Mouse (Mus musculus) thymus, postnatal 4 days (tissue): ENCODE results near the gene Man2b1.
A peak's percentile ranks its signal among the peaks of the same experiment; 100 is the strongest.

Source experiments
- DNase-seq: peaks from one replicate; pipeline ENCODE4 v3.0.0; 2021

Gene Man2b1

GRCm38 (mm10) chr8:85083108-85083813, at the start of gene Man2b1:
TSS of gene Man2b1 (plus strand) at chr8:85083270.
- DNase-seq, result peak; percentile 88

DNA sequence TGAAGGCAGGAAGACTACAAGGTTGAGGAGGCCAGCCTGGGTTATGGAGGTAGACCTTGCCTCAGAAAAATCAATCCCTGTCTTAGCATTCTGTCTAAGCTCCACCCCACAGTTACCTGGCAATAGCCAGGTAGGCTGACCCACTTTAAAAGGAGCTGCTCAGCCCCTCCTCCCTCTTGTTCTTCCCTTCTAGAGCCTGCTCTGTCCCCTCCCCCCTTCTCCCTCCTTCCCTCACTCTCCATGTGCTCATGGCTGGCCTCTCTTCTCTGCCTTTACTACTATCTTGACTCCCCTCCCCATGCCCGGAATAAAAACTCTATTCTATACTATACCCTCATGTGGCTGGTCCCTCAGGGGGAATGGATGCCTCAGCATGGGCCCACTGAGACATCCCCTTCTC, 49.2 kb upstream of the Man2b1 start:
- no peak for DNase-seq

DNA sequence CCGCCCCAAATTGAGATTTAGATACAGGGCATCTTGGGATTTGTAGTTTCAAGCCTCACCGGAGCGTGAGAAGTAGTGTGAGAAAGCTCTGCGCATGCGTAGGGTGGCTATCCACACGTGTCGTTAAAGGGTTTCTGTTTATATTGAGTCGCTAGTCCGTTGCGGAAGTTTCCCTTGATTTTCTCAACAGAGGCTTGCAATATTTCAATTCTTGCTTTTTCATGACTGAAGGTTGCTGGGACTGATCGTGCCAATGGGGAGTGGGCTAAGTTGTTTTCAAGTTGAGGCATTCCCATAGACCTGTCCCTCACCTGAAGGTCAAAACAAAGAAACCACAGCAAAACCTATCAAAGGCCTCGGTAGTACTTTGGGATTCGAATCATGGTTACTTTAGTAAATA, 48.3 kb upstream of the Man2b1 start:
- DNase-seq, result peak; percentile 90

DNA sequence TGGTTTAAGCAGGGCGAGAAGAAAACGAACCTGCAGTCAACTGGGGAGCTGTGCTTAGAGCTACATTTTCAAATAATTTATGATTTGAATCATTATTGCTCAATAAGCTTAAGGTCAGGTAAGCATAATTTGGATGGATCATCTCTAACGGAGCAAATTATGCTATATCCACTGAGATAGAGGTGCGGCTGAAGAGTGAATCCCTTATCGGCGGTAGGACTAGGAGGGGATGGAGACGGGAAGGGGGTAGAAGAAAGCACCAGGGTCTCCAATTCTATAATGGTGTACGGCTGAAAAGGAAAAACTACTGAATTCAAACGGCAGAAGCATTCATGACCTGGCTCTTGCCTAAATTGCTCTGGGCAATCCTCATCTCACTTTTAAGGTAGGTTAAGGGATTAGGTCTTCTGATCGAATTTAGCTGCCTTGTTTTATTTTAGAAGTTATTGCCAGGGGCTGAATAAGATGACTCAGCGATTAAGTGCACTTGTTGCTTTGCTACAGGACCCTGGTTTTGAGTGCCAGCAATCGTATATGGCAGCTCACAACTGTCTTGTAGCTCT, 47.8 kb upstream of the Man2b1 start:
- DNase-seq, result no peak

GRCm38 (mm10) chr8:85035728-85036310, 47.3 kb upstream of the Man2b1 start:
- DNase-seq, result peak; percentile 42

DNA sequence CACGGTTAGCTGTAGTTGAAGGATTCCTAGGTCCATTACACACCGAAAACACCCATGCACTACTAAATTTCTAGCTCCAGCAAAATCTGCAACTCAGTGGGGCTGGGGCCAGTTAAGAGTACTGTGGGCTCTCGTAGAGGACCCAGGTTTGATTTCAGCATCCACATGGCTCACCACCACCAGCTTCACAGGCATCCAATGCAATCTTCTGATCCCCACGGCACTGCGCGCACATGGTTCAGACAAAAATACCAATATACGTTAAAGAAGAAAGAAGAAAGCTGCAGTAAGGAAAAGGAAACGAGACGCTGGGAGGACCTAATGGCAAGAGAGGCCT, 46.7 kb upstream of the Man2b1 start:
- DNase-seq, result no peak

DNA sequence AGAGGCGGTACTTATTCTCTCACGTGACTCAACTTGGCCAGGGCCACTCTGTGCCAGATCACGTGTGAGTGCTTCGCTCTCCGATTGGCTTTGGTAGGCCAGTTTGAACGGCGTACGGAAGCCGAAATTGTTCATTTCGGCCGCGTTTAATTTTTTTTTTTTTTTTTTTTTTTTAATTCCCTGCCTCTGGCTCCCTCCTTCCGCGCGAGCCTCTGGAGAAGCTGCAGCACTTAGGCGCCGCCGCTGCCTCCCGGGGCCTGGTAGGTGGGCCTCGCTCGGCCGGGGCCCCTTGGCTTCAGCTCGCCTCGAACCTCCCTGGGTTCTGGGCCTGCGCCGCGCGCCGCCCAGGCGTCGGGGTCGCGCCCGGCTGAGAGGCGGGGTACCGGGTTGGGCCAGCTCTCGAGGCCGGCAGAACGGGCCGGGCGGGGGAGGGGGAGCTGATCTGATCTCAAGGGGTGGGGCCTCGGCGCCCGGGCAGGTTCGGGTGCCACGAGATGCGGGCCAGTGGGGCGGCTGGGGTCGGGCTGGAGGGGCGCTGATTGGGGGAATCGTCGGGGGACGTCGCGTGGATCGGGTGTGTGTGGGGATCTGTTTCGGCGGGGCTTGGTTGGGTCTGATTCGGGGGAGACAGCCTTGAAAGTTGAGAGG, 46.2 kb upstream of the Man2b1 start, which contains the start of gene Tnpo2:
Tnpo2 (plus strand) TSS at position 198 of the 648 bp plus-strand sequence.
- peak; percentile 84 for DNase-seq

DNA sequence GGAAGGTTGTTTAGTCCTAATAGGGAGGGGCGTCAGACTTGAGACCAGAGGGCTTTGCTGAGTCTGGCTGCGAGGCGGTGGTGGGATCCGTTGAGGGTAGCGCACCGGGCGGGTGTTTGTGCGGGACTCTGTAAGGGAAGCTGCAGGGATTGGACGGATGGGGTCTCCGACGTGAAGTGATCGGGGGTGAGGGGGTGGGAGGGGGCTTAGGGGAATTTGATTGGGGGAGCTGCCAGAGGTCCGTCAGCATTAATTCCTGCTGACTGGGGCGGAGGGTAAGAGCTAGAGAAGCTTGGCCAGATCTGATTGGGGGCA, 45.7 kb upstream of the Man2b1 start:
- DNase-seq, result no peak

DNA sequence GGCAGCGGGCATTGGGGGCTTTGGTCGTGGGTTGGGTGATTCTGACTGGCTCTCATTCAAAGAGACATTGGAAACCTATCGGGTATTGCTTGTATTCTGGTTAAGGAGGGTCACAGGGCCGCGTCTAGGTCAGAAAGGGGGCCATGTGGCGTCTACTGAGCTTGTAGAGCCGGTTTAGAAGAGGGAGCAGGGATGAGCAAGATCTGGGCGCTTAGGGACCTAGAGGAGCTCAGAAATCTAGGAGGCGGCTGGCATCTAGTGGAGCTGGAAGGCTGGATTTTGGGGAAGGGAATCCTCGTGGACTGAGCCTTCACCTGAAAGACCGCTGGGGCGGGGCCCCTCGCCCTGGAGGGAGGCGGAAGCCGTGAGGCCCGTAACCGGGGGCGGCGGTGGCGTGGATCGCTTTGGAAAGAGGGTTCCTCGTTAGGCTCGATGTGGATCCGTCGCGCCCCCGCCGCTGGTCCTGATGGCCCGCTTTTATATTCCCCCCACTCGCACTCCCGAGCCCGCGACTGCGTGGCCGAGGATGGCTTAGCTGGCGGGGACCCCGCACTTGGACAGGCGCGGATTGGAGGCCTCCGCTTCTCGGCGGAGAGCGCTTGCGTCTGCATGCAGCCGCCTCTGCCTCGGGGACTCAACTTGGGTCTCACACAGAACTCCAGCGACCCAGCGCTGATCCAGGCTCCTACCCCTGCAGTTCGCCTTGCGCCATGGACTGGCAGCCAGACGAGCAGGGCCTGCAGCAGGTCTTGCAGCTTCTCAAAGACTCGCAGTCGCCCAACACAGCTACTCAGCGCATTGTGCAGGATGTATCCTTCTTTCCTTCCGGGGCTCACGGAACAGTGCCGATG, 45.2 kb upstream of the Man2b1 start:
- DNase-seq, result peak; percentile 86

DNA sequence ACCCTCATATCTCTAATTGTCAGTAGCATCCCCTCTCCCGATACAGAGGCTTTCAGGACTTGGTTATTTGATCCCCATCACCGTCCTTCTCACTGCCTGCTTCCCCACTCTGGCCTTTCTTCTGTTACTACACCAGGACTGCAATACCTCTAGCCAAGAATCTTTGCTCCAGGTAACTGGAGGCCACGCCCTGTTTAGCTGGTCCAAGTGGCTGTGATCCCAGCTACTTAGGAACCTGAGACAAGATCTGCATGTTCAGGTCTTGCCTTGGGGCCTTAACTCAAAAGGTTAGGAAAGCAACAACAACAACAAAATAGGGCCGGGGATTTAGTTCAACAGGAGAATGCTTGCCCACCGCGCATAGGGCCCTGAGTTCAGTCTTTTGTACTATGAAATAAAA, 39.5 kb upstream of the Man2b1 start:
- no peak for DNase-seq

- no peak for DNase-seq
These were observed 25.7 kb upstream of the Man2b1 start for GRCm38 (mm10) chr8:85057367-85057766.

- peak; percentile 88 for DNase-seq
These were observed 23.0 kb upstream of the Man2b1 start, which contains the start of gene Fbxw9 for GRCm38 (mm10) chr8:85059879-85060616. TSS of gene Fbxw9 (plus strand) at chr8:85060055.

- DNase-seq, result no peak
These were observed 20.5 kb upstream of the Man2b1 start for GRCm38 (mm10) chr8:85062603-85063002.

DNA sequence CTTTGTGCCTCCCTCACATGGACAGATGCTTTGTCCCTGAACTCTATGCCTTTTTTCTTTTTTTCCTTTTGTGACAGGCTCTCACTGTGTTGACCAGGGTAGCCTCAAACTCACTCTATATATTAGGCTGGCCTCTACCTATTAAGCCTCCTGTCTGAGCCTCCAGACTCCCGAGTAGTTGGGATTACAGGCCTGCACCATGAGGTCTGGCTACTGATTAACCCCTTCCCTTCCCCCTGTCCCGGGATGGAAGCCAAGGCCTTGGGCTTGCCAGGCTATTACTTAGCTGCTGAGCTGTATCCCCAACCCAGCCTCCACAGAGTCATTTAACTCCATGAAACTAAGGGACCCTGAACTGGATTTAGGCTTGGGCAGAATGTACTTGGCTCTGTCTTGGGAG, 17.9 kb upstream of the Man2b1 start:
- no peak for DNase-seq

GRCm38 (mm10) chr8:85067155-85067554, 15.9 kb upstream of the Man2b1 start:
- no peak for DNase-seq

GRCm38 (mm10) chr8:85067982-85068381, 15.1 kb upstream of the Man2b1 start, which contains the start of gene Gm5741:
TSS of gene Gm5741 (minus strand) at chr8:85067982.
- DNase-seq, result no peak

GRCm38 (mm10) chr8:85071041-85071440, 12.0 kb upstream of the Man2b1 start:
- no peak for DNase-seq

DNA sequence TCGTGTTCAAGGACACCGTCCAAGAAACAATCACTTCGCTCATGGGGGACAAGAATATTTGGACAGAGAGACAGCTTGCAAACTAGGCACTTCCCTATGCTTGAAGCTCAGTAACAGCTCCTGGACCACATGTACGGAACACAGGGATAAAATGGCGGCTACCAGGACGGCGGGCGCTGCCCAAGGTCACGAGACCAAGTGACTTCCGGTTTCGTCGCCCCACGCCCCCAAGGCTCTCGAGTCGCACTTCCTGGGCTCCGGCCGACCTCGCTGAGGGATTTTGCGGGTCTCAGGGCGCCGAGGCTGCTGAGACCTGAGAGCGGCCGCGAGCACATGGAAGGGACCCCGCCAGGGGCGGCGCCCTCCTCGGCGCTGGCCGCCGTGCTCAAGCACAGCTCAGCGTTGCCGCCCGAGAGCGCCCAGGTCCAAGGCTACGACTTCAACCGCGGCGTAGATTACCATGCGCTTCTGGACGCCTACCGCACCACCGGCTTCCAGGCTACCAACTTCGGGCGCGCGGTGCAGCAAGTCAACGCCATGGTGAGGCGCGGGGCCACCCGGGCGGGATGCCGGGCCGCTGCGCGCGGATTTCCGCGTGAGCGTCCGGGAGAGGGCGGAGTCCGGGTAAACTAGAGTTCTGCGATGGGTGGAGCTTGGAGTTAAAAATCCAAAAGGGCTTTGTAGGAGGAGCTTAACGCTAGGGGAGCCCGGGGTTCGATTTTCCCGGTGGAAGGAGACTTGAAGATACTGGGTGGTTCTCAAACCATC, 11.4 kb upstream of the Man2b1 start, which contains the start of gene Dhps:
Dhps (plus strand) TSS at position 244 of the 768 bp plus-strand sequence.
- DNase-seq, result peak; percentile 89

GRCm38 (mm10) chr8:85072364-85072929, 10.6 kb upstream of the Man2b1 start:
- DNase-seq, result peak; percentile 43

DNA sequence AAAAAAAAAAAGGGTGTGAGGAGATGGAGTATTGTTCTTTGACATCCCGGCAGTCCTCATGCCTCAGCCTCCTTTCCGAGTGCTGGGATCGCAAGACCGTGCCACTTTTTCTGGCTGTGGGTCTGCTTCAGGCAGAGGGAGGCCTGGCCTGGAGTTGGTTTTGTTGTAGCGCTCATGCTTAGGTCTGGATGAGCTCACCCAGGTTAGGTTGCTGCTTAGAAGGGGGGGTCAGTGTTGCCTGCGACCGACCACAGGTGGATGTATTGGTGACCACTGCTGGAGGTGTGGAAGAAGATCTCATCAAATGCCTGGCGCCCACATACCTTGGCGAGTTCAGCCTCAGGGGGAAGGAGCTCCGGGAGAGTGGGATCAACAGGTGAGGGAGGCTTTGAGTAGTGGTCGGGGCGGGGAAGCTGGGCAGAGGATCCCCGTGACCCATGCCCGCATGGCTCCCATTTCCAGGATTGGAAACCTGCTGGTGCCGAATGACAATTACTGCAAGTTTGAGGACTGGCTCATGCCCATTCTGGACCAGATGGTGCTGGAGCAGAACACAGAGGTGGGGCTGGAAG, 9.9 kb upstream of the Man2b1 start:
- no peak for DNase-seq

DNA sequence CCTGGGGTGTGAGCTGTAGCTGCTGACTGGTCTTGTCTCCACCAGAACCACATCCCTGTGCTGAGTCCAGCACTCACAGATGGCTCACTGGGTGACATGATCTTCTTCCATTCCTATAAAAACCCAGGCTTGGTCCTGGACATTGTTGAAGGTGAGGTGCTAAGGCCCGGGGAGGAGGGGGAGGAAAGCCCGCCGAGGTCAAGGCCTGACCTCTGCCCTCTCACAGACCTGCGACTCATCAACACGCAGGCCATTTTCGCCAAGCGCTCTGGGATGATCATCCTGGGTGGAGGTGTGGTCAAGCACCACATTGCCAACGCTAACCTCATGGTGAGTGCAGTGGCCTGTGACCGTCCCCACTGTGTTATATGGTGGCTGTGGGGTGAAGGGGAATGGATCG, 8.9 kb upstream of the Man2b1 start:
- no peak for DNase-seq
